Mouse (Mus musculus) cerebellum, postnatal 10 days (tissue): Measurements from ENCODE around the gene Gnpat.

Experiments used
- DNase-seq, 2 experiments: peaks; one replicate each; pipeline ENCODE4 v3.0.0; 2021; ENCODE audit warnings: mixed read lengths in 2 of 2

Gnpat gene

DNA sequence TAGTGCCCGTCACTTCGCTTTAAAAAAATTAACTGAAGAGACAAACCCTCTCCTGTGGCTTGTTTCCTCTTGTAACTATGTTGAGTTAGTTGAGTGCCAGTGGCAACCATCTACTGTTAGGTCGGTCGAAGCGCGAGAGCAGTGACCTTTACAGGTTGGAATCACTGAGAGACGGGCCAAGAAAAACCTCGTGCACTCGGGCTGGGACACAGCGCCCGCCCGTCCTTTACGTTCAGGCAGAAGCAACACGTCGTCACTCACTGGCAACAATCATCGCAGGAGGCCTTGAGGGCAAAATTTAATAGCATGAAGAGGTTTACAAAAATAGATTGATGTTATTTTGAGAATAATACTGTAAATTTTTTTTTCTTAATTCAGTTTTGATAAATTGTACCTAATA is 47.1 kb downstream of the Gnpat start:
- DNase-seq, result no peak

DNA sequence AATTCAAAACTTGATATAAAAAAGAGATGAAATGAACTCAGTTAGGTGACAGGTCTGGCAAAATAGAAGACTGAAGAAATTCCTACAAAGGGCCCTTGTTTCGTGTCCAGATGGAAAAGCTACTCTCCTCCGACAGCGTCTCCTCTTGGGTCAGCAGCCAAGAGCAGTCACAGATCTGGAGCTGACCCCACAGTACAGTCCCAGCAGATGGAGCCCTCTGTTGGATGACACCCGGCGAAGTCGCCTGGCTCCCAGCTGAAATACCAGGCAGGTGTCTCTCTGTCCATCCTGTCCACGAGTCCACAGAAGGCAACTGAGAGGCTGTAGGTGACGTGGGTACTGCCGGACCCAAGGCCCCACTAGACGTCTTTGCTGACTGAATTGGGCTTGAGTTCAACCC is 47.5 kb downstream of the Gnpat start:
- peak; percentile 77 to 79 for DNase-seq

DNA sequence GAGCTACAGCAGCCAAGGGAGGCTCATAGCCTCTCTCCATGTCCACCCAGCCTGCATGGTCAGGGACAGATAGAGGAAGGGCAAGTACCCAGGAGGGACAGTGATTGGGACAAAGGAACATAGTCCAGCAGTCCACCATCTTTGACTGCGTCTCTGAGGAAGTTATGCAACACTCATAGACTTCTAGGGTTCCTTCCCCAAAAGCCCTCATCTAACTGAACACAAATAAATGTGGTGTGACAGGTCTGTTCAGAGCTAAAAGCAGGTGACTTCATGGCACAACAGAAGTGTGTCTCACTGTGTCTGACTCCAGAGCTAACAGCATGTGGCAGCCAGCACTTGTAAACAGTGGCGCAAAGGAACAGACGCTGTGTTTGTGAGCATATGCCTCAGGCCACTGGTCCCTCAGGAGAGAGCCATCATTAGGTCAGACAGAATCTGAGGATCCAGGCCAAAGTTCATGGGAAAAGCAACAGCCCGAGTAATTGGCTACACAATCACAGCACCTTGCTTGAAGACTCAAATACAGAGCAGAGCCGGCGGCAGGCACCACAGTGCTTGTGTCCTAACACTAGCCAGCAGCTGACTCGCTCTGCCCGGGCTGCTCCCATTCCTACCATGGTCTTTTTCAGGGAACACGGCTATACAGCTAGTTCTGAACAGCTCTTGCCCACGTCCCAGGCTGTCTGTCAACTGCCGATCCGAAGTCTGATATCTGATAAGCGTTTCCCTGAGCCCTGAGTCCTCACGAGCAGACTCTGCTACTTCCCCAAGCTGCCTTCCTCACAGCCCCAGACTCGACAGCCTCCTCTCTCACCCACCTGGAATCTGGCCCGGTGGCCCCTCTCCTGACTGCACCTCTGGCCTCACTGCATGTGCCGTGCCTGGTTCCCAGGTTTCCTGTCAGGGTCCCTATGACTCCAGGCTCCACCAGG is 49.4 kb downstream of the Gnpat start:
- no peak for DNase-seq

DNA sequence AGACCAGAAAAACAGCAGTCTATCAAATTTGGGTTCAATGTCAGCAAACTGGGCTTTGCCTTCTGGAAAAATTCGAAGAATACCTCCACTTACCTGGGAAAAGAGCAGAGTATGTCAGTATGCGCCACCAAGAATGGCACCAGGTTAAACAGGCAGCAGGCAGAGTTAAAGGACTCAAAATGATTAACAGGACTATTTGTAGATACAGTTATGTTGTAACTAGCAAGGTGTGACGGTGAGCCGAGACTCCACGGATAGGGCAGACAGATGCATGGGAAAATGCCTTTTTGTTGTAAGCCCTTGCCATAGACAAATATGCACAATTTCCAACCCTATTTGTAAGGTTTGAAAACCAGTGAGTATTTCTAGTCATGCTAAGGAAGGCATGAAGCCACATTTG is 51.2 kb downstream of the Gnpat start:
- DNase-seq, result no peak

DNA sequence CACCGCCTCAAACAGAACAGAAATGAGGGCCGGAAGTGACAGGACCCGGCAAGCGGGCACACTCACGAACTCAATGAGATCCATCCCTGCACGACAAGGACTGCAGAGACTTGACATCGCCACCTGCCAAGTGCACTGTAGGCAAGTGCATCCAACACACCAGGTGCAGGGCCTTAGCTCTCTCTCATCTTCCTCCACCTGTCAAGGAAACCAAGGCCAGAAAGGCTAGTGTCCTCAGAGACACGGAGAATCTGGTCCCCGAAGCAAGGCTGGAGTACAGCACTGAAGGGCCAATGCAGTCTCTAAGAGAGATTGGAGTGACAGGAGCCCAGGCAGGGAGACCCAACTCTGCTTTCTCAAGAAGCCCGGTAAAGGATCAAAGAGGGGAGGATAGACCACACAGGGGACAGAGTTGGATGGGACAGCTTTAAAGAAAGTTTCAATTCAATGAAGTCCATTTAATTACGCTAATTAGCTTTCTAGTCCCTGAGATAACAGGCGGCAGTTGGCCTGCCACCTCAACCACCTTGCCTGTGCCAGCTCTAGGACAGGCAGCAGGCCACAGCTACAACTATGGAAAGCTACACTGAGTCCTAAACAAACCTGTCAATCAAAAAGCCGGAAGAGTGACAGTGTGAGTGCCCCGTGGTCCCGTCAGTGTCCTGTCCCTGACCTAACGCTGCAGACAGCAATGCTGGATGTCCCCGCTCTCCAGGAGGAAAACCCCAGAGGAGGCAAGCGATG is 55.1 kb downstream of the Gnpat start:
- DNase-seq, result peak; percentile 33 to 42

DNA sequence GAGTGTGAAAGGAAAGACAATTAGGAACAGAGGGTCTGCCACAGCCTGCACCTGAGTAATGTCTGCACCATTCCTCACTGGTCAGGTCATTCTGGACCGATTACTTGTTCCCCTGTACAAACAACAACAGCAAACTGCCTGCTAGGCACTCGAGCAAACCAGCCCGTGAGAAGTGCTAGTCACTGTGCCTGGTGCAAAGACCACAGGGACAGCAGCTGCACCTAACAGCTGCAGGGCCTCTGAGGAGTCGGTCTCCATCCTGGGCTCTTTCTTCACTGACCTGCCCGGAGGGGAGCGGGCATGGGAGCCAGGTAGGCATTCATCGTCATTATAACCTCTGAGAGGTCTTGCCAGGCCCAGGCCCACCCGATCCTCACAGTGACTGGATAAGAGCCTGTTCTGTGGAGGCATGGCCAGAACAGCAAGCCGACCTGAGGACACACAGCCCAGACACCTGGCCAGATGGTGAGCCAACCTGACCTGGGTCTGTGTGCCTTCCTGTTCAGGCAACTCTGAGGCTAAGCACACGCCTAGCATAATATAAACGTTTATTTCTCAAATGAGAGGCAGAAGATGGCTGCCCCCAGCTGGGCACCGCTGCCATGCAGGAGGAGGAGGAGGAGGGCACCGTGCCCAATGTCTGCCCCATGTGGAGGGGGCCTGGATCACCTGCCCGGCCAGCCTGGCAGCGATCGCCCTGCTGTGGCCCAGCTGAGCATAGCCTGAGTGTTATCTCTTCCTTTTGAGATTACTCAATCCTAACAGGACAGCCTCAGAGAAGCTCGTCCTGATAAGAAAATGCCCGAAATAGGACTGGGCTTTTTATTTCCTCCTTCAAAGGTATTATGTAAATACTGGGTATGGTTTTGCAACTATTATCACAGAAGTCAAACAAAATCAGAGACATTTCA is 58.8 kb downstream of the Gnpat start:
- DNase-seq, result peak in 1 of 2 experiments; percentile 58

DNA sequence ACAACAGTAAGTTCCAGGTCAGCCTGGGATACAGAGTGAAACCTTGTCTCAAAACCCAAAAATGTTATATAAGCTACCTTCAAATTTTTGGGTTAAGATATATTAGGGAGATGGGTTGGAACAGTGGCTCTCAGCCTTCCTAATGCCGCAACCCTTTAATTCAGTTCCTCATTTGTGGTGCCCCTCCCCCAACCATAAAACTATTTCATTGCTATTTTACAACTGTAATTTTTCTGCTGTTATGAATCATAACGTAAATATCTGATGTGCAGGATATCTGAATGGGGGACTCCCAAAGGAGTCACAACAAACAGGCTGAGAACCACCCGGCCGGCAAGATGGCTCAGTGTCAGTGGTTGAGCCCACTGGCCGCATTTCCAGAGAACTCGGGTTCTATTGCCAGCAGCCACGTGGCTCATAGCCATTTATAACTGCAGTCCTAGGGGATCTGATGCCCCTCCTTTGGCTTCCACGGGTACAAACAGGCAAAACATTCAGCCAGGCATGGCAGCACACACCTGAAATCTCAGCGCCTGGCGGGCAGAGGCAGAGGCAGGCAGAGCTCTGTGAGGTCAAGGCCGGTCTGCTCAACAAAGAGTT is 59.8 kb downstream of the Gnpat start:
- DNase-seq, result peak in 1 of 2 experiments; percentile 49

DNA sequence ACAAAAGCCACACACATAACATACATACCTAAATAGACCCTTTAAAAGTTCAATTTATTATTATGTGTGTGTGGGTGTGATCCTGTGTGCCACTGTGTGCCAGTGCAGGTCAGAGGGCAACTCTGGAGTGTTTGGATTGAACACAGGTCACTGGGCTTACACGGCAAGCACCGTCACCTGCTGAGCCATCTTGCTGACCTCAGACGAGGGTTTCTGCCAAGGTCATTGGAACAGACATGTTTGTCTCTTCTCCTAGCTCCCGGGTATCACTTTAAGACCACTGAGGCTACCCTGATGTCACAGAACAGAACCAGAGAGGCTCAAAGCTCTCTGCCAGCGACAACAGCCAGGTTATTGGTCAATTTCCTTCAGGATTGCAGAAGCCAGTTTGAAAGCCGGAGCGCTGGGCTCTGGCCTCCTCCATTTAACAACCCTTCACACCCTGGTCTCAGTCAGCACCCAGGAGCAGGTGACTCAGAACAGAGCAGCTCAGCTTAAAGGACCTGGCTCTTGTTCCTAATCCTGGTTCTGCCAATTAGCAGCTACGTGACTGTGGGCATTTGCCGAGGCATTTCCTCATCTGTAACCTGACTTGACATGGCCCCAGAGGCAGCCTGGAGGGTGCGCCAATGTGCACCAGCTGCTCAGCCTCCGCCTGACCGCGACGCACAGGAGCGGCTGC is 61.3 kb downstream of the Gnpat start:
- DNase-seq, result peak; percentile 57 to 58

DNA sequence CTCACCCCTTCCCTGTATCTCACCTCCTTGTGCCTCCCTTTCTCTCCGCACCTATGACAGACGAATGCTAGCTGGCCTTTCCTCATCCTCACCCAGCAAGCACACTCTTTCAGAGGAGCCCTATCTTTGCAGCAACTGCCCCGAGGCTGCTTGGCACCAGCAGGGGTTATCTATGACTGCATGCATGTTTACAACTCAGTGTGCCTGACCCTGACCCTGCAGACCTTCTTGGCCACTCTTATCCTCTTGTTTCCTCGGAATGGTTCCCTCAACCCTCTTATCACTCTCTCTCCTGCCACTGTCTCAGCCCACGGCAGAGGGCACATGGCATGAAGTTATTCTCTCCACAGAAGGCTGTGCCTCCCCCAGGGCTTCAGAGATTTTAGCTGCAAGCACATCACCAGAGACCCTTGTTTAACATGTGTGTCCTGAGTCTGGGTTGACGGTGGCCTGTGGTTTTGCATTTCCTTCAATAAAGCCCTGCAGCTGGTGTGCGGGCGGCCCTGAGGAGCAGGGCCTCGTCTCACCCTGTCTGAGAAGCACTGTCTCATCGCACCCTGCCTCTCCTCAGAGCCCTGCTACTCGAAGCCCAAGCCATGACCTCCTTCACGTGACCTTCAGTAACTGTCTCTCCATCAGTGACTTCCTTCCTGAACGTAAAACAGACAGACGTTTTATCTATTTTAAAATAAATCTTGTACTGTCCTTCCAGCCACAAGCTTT is 62.9 kb downstream of the Gnpat start:
- no peak for DNase-seq

DNA sequence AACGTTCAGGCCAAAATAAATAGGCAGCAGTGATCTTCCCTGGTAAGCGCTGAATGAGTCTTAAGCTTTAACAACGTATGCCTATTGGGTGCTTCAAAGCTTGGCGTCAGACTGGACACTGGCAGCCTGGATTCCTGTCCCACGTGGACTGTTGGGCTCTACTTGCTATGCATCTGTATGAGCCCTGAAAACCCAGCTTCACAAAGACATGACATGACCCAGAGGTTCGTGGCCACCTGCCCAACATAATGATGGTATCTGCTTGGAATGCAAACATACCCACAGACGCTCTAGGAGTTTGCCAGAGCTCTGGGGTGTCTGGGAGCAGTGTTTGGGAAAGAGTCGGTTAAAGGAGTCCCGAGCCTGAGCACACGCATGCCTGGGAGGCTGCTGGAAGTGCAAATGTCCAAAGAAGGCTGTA is 63.5 kb downstream of the Gnpat start:
- DNase-seq, result peak in 1 of 2 experiments; percentile 18

DNA sequence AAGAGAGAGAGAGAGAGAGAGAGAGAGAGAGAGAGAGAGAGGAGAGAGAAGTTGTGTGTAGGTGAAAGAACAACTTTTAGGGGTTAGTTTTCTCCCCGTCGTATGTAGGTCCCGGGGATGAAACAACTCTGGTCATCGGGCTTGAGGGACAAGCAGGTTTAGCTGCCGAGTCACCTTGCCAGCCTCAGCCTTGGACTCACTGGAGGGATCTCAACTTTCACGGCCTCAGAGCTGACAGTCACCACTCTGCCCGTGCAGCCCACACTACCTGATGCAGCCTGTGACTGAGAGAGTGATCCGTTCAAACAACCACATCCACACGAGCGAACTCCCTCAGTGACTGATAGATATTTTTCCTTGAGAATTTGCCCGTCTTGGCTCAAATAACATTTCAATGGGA is 66.2 kb downstream of the Gnpat start:
- DNase-seq, result no peak

DNA sequence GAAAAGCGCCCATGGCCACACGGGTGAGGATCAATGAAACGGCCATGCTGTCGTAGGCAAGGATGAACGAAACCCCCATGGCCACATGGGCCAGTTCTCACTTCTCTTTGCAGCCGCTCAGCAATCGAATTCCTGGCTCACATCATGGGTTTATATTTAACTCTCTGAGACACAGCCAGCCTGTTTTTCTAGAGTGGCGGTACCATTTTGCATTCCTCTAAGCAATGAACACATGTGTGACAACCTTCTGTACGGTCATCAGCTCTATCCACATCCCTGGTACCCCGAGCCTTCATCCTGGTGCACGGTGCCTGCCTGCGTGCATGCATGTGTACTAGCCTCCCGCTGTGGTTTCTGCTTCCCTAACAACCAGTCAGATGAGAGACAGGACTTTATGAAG is 67.3 kb downstream of the Gnpat start:
- DNase-seq, result peak in 1 of 2 experiments; percentile 21

DNA sequence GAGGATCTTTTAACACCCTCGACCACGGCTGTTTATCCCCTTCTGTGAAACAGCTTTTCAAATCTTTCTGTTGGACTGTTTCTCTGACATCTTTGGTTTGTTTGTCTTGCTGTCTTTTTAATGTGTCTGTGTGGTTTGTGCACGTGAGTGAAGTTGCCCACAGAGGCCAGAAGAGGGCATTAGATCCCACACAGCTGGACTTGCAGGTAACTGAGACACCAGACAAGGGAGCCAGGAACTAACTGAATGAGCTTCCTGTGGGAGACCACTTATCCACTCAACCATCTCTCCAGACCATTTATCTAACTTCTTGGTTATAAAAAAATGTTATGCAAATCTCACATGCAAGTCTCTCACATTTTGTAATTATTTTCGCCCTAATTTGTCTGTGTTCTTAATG is 67.8 kb downstream of the Gnpat start:
- no peak for DNase-seq

DNA sequence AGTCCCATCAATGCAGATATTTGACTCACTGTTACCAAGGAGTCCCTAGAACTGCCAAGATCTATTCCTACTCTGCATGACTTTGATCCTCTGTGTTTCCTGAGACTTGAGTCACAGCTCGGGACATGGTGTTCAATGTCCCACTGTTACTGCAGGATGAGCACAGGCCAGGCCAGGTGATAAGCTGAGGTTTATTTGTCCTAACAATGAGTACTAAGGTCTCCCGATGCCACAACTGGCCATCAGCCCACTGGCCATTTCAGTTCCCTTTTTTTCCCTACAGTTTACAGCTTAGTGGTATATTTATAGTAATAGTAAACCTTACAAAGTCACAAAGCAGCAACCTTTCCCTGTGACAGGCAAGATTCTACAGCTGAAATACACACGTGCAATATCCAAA is 69.6 kb downstream of the Gnpat start:
- no peak for DNase-seq

DNA sequence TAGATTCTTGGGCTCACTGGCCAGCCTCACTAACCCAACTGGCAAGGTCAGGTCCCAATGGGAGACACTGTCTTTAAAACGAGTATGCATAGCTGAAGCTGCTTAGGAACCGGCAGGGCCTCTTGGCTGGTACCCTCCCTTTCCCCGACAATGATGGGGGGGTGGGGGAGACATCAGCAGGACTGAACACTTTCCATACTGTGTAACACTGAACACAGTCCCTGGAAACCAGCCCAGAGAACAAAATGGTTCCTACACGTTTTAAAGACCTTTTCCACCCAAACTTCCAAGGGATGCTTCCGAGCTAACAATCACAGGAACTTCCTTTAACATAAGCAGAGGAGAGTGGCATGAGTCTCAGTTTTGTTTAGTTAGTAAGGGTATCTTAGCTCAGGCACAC is 72.3 kb downstream of the Gnpat start:
- DNase-seq, result no peak

DNA sequence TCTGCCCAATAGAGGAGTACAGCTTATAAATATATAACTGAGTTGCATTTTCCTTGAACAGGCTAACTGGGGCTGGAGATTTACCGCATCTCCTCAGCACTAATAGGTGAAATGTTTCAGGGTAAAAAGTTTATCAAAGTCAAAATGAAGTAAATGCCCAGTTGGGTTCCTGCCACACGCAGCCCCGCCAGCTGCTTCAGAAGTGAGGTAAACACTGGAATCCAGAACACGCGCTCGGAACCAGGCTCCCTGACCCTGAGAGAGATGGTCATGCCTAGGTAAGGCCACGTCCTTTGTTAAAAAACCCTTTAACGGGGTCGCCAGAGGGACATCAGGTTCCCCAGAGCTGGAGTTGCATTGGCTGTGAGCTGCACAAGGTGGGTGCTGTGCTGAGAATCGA is 73.9 kb downstream of the Gnpat start:
- DNase-seq, result no peak

DNA sequence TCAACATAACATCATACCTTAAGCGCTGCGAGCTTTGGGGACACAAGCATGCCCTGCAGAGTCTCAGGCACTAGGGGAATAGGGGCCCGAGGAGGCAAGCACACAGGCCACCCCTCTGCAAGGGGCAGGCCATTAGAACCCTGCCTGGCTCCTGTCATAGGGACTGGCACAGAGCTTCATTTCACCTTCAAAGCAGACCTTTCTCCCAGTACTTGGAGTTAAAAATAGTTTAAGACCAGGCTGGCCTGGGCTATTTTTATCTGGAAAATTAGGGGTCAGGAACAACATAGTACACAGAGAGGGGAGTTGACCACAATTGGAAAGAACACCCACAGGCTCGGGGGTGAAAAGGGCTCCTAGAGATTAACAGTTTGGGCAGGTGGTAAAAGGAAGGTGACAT is 74.5 kb downstream of the Gnpat start:
- no peak for DNase-seq
